Mouse (Mus musculus) hindbrain, embryonic 14.5 days (tissue): ENCODE measurements around the gene Defa34. TPM values are rescaled to one million over a fixed set of nuclear protein-coding genes. Genes with fewer than 3 reads are reported as not detected.
"Not testable (repeated sequence)": the region's sequence is repeated elsewhere in the genome, so short reads cannot be mapped to it uniquely, and the experiment has no call there.

Source experiments
- ATAC-seq: fragments of 200-750 bp; cut with Nextera tagmentation; 2 replicates; pipeline ENCODE4 v1.8.0; 2017; ENCODE audit warnings: moderate number of reproducible peaks, mild to moderate bottlenecking, moderate TSS enrichment, moderate library complexity; ENCODE audit not compliant: low FRiP score
- DNase-seq: peaks from one replicate; pipeline ENCODE4 v3.0.0-alpha.2; 2015; ENCODE audit warnings: low spot score
- H3K27ac ChIP-seq: fragments of 300-500 bp; sonication (generic); 2 replicates; pipeline ENCODE4 v1.5.1; 2014; ENCODE audit warnings: mild to moderate bottlenecking, moderate library complexity
- H3K27me3 ChIP-seq: fragments of 300-500 bp; sonication (generic); 2 replicates; pipeline ENCODE4 v1.6.1; 2014; ENCODE audit warnings: mild to moderate bottlenecking, low read length, mixed read lengths; ENCODE audit not compliant: control insufficient read depth, insufficient read depth
- H3K36me3 ChIP-seq: fragments of 300-500 bp; sonication (generic); replicated peaks from 2 replicates; pipeline ENCODE4 v1.6.1; 2014; ENCODE audit not compliant: control insufficient read depth, insufficient read depth
- H3K4me1 ChIP-seq: fragments of 300-500 bp; sonication (generic); replicated peaks from 2 replicates; pipeline ENCODE4 v1.6.1; 2014; ENCODE audit warnings: antibody characterized with exemption, low read length, mixed read lengths; ENCODE audit not compliant: control insufficient read depth, insufficient read depth
- H3K4me2 ChIP-seq: fragments of 300-500 bp; sonication (generic); replicated peaks from 2 replicates; pipeline ENCODE4 v1.6.1; 2014; ENCODE audit warnings: mild to moderate bottlenecking, moderate library complexity
- H3K4me3 ChIP-seq: fragments of 300-500 bp; sonication (generic); replicated peaks from 2 replicates; pipeline ENCODE4 v1.5.1; 2014; ENCODE audit warnings: mild to moderate bottlenecking, low read length
- H3K9ac ChIP-seq: fragments of 300-500 bp; sonication (generic); 2 replicates; pipeline ENCODE4 v1.6.1; 2014
- H3K9me3 ChIP-seq: fragments of 300-500 bp; sonication (generic); 2 replicates; pipeline ENCODE4 v1.6.1; 2016; ENCODE audit warnings: low read length; ENCODE audit not compliant: control insufficient read depth
- WGBS: fragments of 180-500 bp; shearing (Covaris S2); extraction: QIAGEN DNeasy Blood & Tissue Kit; methylation state at CpG from one replicate; pipeline ENCODE4 v1.1.7; 2014; 5-methylcytosine and 5-hydroxymethylcytosine counted together
- polyA plus RNA-seq: library from polyadenylated mRNA; unstranded; fragments of >200 nt; fragmentation: Nextera tagmentation; extraction: Ambion mirVana; gene quantifications from 2 replicates; pipeline ENCODE4 v1.2.1, GENCODE M21; 2014

The Defa34 gene
- not detected in 2 replicates for polyA plus RNA-seq

DNA sequence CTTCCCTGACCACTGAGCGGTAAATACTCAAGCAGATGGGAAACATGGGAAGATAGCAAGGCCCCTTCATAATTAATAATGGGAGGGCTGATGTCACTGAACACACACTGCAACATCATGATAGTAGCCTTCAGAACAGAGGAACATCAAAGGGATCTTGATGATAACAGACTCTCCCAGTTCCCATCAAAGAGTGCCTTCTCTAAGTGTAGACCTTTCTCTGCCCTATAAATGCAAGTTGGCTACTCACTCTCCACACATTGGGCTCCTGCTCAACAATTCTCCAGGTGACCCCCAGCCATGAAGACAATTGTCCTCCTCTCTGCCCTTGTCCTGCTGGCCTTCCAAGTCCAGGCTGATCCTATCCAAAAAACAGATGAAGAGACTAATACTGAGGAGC, at the start of gene Defa34:
TSS of gene Defa34 (plus strand) at position 301 of the 400 bp plus-strand sequence.
- H3K9me3 ChIP-seq, H3K36me3 ChIP-seq, H3K4me1 ChIP-seq, H3K9ac ChIP-seq, H3K27me3 ChIP-seq, ATAC-seq, H3K27ac ChIP-seq, DNase-seq, H3K4me3 ChIP-seq, H3K4me2 ChIP-seq: not testable (repeated sequence)
- 88% methylated on average over 1 of the region's 1 CpGs for WGBS

DNA sequence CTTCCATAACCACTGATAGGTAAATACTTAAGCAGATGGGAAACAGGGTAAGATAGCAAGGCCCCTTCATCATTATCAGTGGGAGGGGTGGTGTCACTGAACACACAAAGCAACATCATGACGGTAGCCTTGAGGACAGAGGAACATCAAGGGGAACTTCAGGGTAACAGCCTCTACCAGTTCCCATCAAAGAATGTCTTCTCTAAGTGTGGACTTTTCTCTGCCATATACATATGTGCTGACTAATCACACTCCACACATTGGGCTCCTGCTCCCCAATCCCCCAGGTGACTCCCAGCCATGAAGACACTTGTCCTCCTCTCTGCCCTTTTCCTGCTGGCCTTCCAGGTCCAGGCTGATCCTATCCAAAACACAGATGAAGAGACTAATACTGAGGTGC, 47.7 kb upstream of the Defa34 start, which contains the start of gene Defa26:
TSS of gene Defa26 (plus strand) at position 301 of the 400 bp plus-strand sequence.
- ATAC-seq, DNase-seq, H3K4me1 ChIP-seq, H3K27me3 ChIP-seq, H3K27ac ChIP-seq, H3K9me3 ChIP-seq, H3K4me2 ChIP-seq, H3K4me3 ChIP-seq, H3K36me3 ChIP-seq, H3K9ac ChIP-seq: not testable (repeated sequence)
- WGBS: no CpG with 5 or more reads among the region's 1 CpGs

DNA sequence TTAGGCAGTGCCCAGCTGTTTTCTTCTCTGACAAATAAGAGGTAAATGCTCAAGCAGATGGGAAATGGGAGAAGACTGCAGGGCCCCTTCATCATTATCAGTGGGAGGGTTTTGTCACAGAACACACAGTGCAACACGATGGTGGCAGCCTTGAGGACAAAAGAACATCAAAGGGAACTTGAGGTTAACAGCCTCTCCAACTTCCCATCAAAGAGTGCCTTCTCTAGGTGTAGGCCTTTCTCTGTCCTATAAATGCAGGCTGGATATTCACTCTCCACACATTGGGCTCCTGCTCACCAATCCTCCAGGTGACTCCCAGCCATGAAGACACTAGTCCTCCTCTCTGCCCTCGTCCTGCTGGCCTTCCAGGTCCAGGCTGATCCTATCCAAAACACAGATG, 10.1 kb upstream of the Defa34 start, which contains the start of gene Defa17:
TSS of gene Defa17 (plus strand) at position 301 of the 400 bp plus-strand sequence.
- not testable (repeated sequence) for H3K36me3 ChIP-seq, H3K4me3 ChIP-seq, H3K27ac ChIP-seq, DNase-seq, H3K4me2 ChIP-seq, H3K27me3 ChIP-seq, H3K4me1 ChIP-seq, ATAC-seq, H3K9me3 ChIP-seq, H3K9ac ChIP-seq
- WGBS: no CpG with 5 or more reads among the region's 2 CpGs

DNA sequence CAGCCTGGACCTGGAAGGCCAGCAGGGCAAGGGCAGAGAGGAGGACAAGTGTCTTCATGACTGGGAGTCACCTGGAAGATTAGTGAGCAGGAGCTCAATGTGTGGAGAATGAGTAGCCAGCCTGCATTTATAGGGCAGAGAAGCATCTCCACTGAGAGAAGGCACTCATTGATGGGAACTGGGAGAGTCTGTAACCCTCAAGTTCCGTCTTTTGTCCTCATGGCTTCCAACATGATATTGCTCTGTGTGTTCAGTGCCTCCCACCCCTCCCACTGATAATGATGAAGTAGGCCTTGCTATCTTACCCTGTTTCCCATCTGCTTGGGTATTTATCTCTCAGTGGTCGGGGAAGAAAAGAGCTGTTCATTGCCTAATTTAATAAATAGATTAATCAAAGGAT, 37.9 kb downstream of the Defa34 start, which contains the start of gene AY761184:
TSS of gene AY761184 (minus strand) at position 101 of the 400 bp plus-strand sequence.
- DNase-seq, H3K27ac ChIP-seq, H3K9me3 ChIP-seq, H3K36me3 ChIP-seq, H3K4me1 ChIP-seq, H3K4me3 ChIP-seq, H3K27me3 ChIP-seq, H3K9ac ChIP-seq, H3K4me2 ChIP-seq, ATAC-seq: not testable (repeated sequence)
- 73% methylated on average over 2 of the region's 2 CpGs for WGBS

Other genes with a start within 250 kb of the Defa34 start
- not detected in 2 replicates for gene Defa36, start 238.4 kb upstream of the Defa34 start, polyA plus RNA-seq
- gene Gm7849, start 209.2 kb upstream of the Defa34 start, polyA plus RNA-seq: not detected in 2 replicates
- not detected in 2 replicates for gene Defa20, start 156.5 kb upstream of the Defa34 start, polyA plus RNA-seq
- not detected in 2 replicates for gene Defa32, start 136.8 kb upstream of the Defa34 start, polyA plus RNA-seq
- gene Defa37, start 100.4 kb upstream of the Defa34 start, polyA plus RNA-seq: not detected in 2 replicates
- gene Defa28, start 82.8 kb upstream of the Defa34 start, polyA plus RNA-seq: not detected in 2 replicates
- gene Gm7861, start 71.3 kb upstream of the Defa34 start, polyA plus RNA-seq: not detected in 2 replicates
- gene Defa26, start 47.6 kb upstream of the Defa34 start, polyA plus RNA-seq: not detected in 2 replicates
- not detected in 2 replicates for gene Defa17, start 10.0 kb upstream of the Defa34 start, polyA plus RNA-seq
- gene AY761184, start 37.8 kb downstream of the Defa34 start, polyA plus RNA-seq: not detected in 2 replicates
- not detected in 2 replicates for gene Defa24, start 68.7 kb downstream of the Defa34 start, polyA plus RNA-seq
- gene Defb50, start 157.7 kb downstream of the Defa34 start, polyA plus RNA-seq: not detected in 2 replicates
- 0.86 TPM in 1 of 2 replicates, not detected in the other for gene Defb2, start 174.1 kb downstream of the Defa34 start, polyA plus RNA-seq
- 1.6 and 1.8 TPM in 2 replicates for gene Defb10, start 193.1 kb downstream of the Defa34 start, polyA plus RNA-seq
- 2.1 and 3.7 TPM in 2 replicates for gene Defb9, start 219.6 kb downstream of the Defa34 start, polyA plus RNA-seq
- gene Defb11, start 240.6 kb downstream of the Defa34 start, polyA plus RNA-seq: 31.1 and 57.9 TPM in 2 replicates